Mouse (Mus musculus): Measurements from ENCODE around the gene Cxcr5. TPM values are rescaled to one million over a fixed set of nuclear protein-coding genes. Genes with fewer than 3 reads are reported as not detected.

Cxcr5 gene
- total RNA-seq (2021): not detected
- long read RNA-seq, partial matches to known transcripts: 0 of 1 reads
- long read RNA-seq, other reads (novel, unspliced or antisense): 1 of 1 reads

- DNase-seq (ENCODE audit: low spot score in 2 of 2): no peak
These were observed at the start of gene Cxcr5 for GRCm38 (mm10) chr9:44561597-44561996. Gene Cxcr5, minus strand, starts transcription at chr9:44561877.

- no peak for DNase-seq (ENCODE audit: low spot score in 2 of 2)
These were observed 48.7 kb upstream of the Cxcr5 start for GRCm38 (mm10) chr9:44610371-44610770.

GRCm38 (mm10) chr9:44607306-44607705 is 45.6 kb upstream of the Cxcr5 start:
- no peak for DNase-seq (ENCODE audit: low spot score in 2 of 2)

GRCm38 (mm10) chr9:44606646-44607045 is 45.0 kb upstream of the Cxcr5 start:
- DNase-seq (ENCODE audit: low spot score in 2 of 2): no peak

GRCm38 (mm10) chr9:44605616-44606165 is 44.0 kb upstream of the Cxcr5 start:
- DNase-seq (ENCODE audit: low spot score in 2 of 2): no peak

- DNase-seq (ENCODE audit: low spot score in 2 of 2): peak; percentile 76 to 81
These were observed 43.3 kb upstream of the Cxcr5 start, which contains the start of gene Ddx6 for GRCm38 (mm10) chr9:44604779-44605615. Gene Ddx6, plus strand, starts transcription at chr9:44604892.

GRCm38 (mm10) chr9:44604290-44604778 is 42.7 kb upstream of the Cxcr5 start:
- DNase-seq (ENCODE audit: low spot score in 2 of 2): peak; percentile 81 to 87

- DNase-seq (ENCODE audit: low spot score in 2 of 2): peak; percentile 21 to 39
These were observed 42.0 kb upstream of the Cxcr5 start for GRCm38 (mm10) chr9:44603454-44604289.

- no peak for DNase-seq (ENCODE audit: low spot score in 2 of 2)
These were observed 41.1 kb upstream of the Cxcr5 start for GRCm38 (mm10) chr9:44602766-44603165.

- no peak for DNase-seq (ENCODE audit: low spot score in 2 of 2)
These were observed 39.1 kb upstream of the Cxcr5 start for GRCm38 (mm10) chr9:44600801-44601200.

GRCm38 (mm10) chr9:44599616-44600015 is 37.9 kb upstream of the Cxcr5 start:
- no peak for DNase-seq (ENCODE audit: low spot score in 2 of 2)

- DNase-seq (ENCODE audit: low spot score in 2 of 2): peak in 1 of 2 experiments; percentile 27
These were observed 37.3 kb upstream of the Cxcr5 start for GRCm38 (mm10) chr9:44598899-44599495.

GRCm38 (mm10) chr9:44597742-44598141 is 36.1 kb upstream of the Cxcr5 start:
- DNase-seq (ENCODE audit: low spot score in 2 of 2): no peak

GRCm38 (mm10) chr9:44595537-44595930 is 33.9 kb upstream of the Cxcr5 start:
- DNase-seq (ENCODE audit: low spot score in 2 of 2): no peak

- no peak for DNase-seq (ENCODE audit: low spot score in 2 of 2)
These were observed 33.3 kb upstream of the Cxcr5 start for GRCm38 (mm10) chr9:44594901-44595536.

GRCm38 (mm10) chr9:44593886-44594285 is 32.2 kb upstream of the Cxcr5 start:
- DNase-seq (ENCODE audit: low spot score in 2 of 2): no peak

- DNase-seq (ENCODE audit: low spot score in 2 of 2): no peak
These were observed 31.5 kb upstream of the Cxcr5 start for GRCm38 (mm10) chr9:44593221-44593620.

GRCm38 (mm10) chr9:44591595-44592188 is 30.0 kb upstream of the Cxcr5 start:
- no peak for DNase-seq (ENCODE audit: low spot score in 2 of 2)

- DNase-seq (ENCODE audit: low spot score in 2 of 2): no peak
These were observed 29.3 kb upstream of the Cxcr5 start for GRCm38 (mm10) chr9:44590969-44591368.

GRCm38 (mm10) chr9:44589095-44589494 is 27.4 kb upstream of the Cxcr5 start:
- no peak for DNase-seq (ENCODE audit: low spot score in 2 of 2)
